Mouse (Mus musculus) cortical plate, adult 2 months (tissue): ENCODE data around the gene Gck. TPM values are rescaled to one million over a fixed set of nuclear protein-coding genes. Genes with fewer than 3 reads are reported as not detected.

Source experiments
- H3K27ac ChIP-seq: fragments of 200-500 bp; 2 replicates; pipeline ENCODE4 v1.5.1; 2012; ENCODE audit warnings: low read length, control low read depth, inconsistent platforms; ENCODE audit not compliant: insufficient read depth
- H3K4me1 ChIP-seq: fragments of 200-500 bp; 2 replicates; pipeline ENCODE4 v1.6.1; 2011; ENCODE audit warnings: low read length; ENCODE audit not compliant: control insufficient read depth, insufficient read depth
- H3K4me3 ChIP-seq: fragments of 200-500 bp; 2 replicates; pipeline ENCODE4 v1.5.1; 2011; ENCODE audit warnings: mild to moderate bottlenecking, low read length, control low read depth; ENCODE audit not compliant: insufficient read depth
- CTCF ChIP-seq: fragments of 200-500 bp; IDR thresholded peaks from 2 replicates; pipeline ENCODE4 v1.5.1; 2011; ENCODE audit warnings: mild to moderate bottlenecking, control low read depth, low read length; ENCODE audit not compliant: insufficient read depth; ENCODE audit errors: extremely low read depth
- POLR2A ChIP-seq: fragments of 200-500 bp; IDR thresholded peaks from 2 replicates; pipeline ENCODE4 v1.6.1; 2011; ENCODE audit warnings: mild to moderate bottlenecking, low read length, control low read depth; ENCODE audit not compliant: insufficient read depth; ENCODE audit errors: extremely low read depth
- polyA plus RNA-seq: library from polyadenylated mRNA; depleted of rRNA; stranded (reverse); fragments of >200 nt; gene quantifications from 2 replicates; pipeline ENCODE4 v1.2.3, GENCODE M21; 2012

The Gck gene
- polyA plus RNA-seq, 1 experiment = 0.86 TPM

- TF ChIP-seq CTCF (no peak), POLR2A (no peak)
- Histone ChIP-seq H3K27ac (no peak overlapping the region; the same call in 1 of the 2 replicates), H3K4me1 (peaks cover 6% of the 10 kb centered on the region; the same call in 1 of the 2 replicates), H3K4me3 (no peak overlapping the region)
Observed at GRCm38 (mm10) chr11:5904357-5904756, 45.5 kb downstream of the Gck start.

- TF ChIP-seq POLR2A (no peak), CTCF (no peak)
- Histone ChIP-seq H3K4me1 (peaks cover 6% of the 10 kb centered on the region; the same call in 1 of the 2 replicates), H3K4me3 (no peak overlapping the region), H3K27ac (no peak overlapping the region)
Observed at GRCm38 (mm10) chr11:5903844-5904243, 46.0 kb downstream of the Gck start.

- peak overlapping the region; percentile 40; the same call in 1 of the 2 replicates for H3K27ac ChIP-seq
- peak overlapping the region; percentile 1; the same call in 1 of the 2 replicates for H3K4me3 ChIP-seq
- no peak for TF ChIP-seq CTCF
- no peak for TF ChIP-seq POLR2A
- H3K4me1 ChIP-seq = peaks cover 6% of the 10 kb centered on the region; the same call in 1 of the 2 replicates
Observed at GRCm38 (mm10) chr11:5902390-5902789, 47.5 kb downstream of the Gck start.

GRCm38 (mm10) chr11:5901950-5902349 is 47.9 kb downstream of the Gck start:
- peaks cover 6% of the 10 kb centered on the region; the same call in 1 of the 2 replicates for H3K4me1 ChIP-seq
- H3K27ac ChIP-seq = peak overlapping the region; percentile 40; the same call in 1 of the 2 replicates
- peak overlapping the region; percentile 1; the same call in 1 of the 2 replicates for H3K4me3 ChIP-seq
- TF ChIP-seq CTCF (no peak), POLR2A (peak; percentile 42; the same call in 1 of the 2 replicates)

GRCm38 (mm10) chr11:5901320-5901719 is 48.6 kb downstream of the Gck start:
- Histone ChIP-seq H3K4me1 (peaks cover 6% of the 10 kb centered on the region; the same call in 1 of the 2 replicates), H3K4me3 (peak overlapping the region; percentile 1; the same call in 1 of the 2 replicates), H3K27ac (0 out of 2 replicates have a peak overlapping the region, but pooled peaks have one; percentile 2)
- TF ChIP-seq POLR2A = no peak
- TF ChIP-seq CTCF = no peak

- Histone ChIP-seq H3K27ac (no peak overlapping the region), H3K4me1 (0 out of 2 replicates have a peak, but pooled peaks cover 3% of the 10 kb centered on the region), H3K4me3 (no peak overlapping the region)
- TF ChIP-seq CTCF (no peak), POLR2A (no peak)
Observed at GRCm38 (mm10) chr11:5899286-5899685, 50.6 kb downstream of the Gck start.

GRCm38 (mm10) chr11:5898531-5898930 is 51.4 kb downstream of the Gck start, which contains the start of gene Myl7:
Myl7 (minus strand) TSS chr11:5898782.
- Histone ChIP-seq H3K27ac (no peak within 1 kb of the TSS), H3K4me1 (0 out of 2 replicates have a peak, but pooled peaks cover 2% of the 10 kb centered on the region), H3K4me3 (no peak within 1 kb of the TSS)
- TF ChIP-seq POLR2A (no peak), CTCF (no peak)

- TF ChIP-seq POLR2A (no peak), CTCF (no peak)
- Histone ChIP-seq H3K27ac (no peak overlapping the region), H3K4me3 (no peak overlapping the region), H3K4me1 (0 out of 2 replicates have a peak, but pooled peaks cover 2% of the 10 kb centered on the region)
Observed at GRCm38 (mm10) chr11:5897839-5898238, 52.0 kb downstream of the Gck start.

GRCm38 (mm10) chr11:5897230-5897629 is 52.7 kb downstream of the Gck start:
- no peak for TF ChIP-seq CTCF
- TF ChIP-seq POLR2A = no peak
- 0 out of 2 replicates have a peak, but pooled peaks cover under 1% of the 10 kb centered on the region for H3K4me1 ChIP-seq
- H3K27ac ChIP-seq = no peak overlapping the region
- no peak overlapping the region for H3K4me3 ChIP-seq

- H3K4me1 ChIP-seq = no peaks in the 10 kb centered on the region
- TF ChIP-seq CTCF (no peak), POLR2A (no peak)
- H3K27ac ChIP-seq = no peak overlapping the region
- H3K4me3 ChIP-seq = no peak overlapping the region
Observed at GRCm38 (mm10) chr11:5893807-5894206, 56.1 kb downstream of the Gck start.
